Mouse (Mus musculus) midbrain, embryonic 16.5 days (tissue): ENCODE measurements at regions not wholly inside any gene's neighbourhood (a gene's known extent, or its start where the extent isn't known, plus 50 kb on each side); places are given as distances from the start of the nearest gene placed in this dataset.

ENCODE experiments used
- ATAC-seq: fragments of 200-750 bp; cut with Nextera tagmentation; 2 replicates; pipeline ENCODE4 v1.8.0; 2017; ENCODE audit warnings: moderate TSS enrichment
- H3K27ac ChIP-seq: fragments of 300-500 bp; sonication (generic); 2 replicates; pipeline ENCODE4 v1.5.1; 2014; ENCODE audit warnings: mild to moderate bottlenecking, low read length, mixed read lengths
- H3K27me3 ChIP-seq: fragments of 300-500 bp; sonication (generic); 2 replicates; pipeline ENCODE4 v1.6.1; 2014; ENCODE audit warnings: low read depth, low read length, mixed read lengths; ENCODE audit not compliant: control insufficient read depth, insufficient read depth
- H3K36me3 ChIP-seq: fragments of 300-500 bp; sonication (generic); 2 replicates; pipeline ENCODE4 v1.6.1; 2014; ENCODE audit warnings: mild to moderate bottlenecking, low read length, moderate library complexity, mixed read lengths; ENCODE audit not compliant: control insufficient read depth, insufficient read depth
- H3K4me1 ChIP-seq: fragments of 300-500 bp; sonication (generic); 2 replicates; pipeline ENCODE4 v1.6.1; 2014; ENCODE audit warnings: mild to moderate bottlenecking, low read length, mixed read lengths; ENCODE audit not compliant: control insufficient read depth, insufficient read depth
- H3K4me2 ChIP-seq: fragments of 300-500 bp; sonication (generic); 2 replicates; pipeline ENCODE4 v1.6.1; 2014; ENCODE audit warnings: mild to moderate bottlenecking, low read length, mixed read lengths
- H3K4me3 ChIP-seq: fragments of 300-500 bp; sonication (generic); 2 replicates; pipeline ENCODE4 v1.5.1; 2014; ENCODE audit warnings: low read depth, mild to moderate bottlenecking, low read length, moderate library complexity, mixed read lengths
- H3K9ac ChIP-seq: fragments of 300-500 bp; sonication (generic); 2 replicates; pipeline ENCODE4 v1.6.1; 2014; ENCODE audit warnings: low read depth, low read length, mixed read lengths
- H3K9me3 ChIP-seq: fragments of 300-500 bp; sonication (generic); replicated peaks from 2 replicates; pipeline ENCODE4 v1.6.1; 2014; ENCODE audit warnings: mild to moderate bottlenecking, low read length, mixed read lengths; ENCODE audit not compliant: control insufficient read depth, poor library complexity, severe bottlenecking
- WGBS: fragments of 180-500 bp; shearing (Covaris S2); extraction: QIAGEN DNeasy Blood & Tissue Kit; methylation state at CpG from one replicate; pipeline ENCODE4 v1.1.7; 2014; 5-methylcytosine and 5-hydroxymethylcytosine counted together

DNA sequence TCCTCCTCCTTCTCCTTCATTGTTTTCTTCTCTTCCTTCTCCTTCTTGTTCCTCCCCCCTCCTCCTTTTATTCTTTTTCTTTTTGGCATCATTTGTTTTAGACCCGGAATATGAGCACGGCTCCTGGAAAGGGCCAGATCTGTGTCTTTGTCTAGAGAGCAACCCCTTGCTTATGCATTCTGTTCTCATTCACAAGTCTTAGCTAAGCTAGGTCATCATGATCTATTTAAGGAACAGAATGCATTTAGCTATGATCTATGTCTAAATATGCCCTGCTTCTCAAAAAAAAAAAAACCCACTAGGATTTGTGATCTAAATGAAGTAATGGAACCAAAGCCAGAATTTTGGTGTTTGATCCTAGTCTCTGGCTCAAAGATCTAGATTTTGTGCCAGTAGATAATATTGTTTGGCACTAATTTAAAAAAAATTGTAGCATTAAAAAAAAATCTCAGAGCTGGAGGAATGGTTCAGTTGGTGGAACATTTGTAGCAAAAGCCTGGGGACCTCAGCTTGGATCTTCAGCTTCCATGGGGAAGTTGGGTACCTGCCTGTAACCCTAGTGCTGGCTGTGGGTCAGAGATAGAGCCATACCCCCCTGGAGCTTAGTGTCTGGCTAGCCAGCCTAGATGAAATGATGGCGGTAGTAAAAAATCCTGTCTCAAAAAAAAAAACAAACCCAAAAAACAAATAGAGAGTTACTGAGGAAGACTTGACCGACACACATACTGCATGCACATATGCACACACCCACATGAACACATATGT, 100.5 kb upstream of the Got2 start:
- Histone ChIP-seq H3K4me2 (no peak overlapping the region), H3K4me3 (no peak overlapping the region), H3K27ac (no peak overlapping the region), H3K4me1 (peaks cover 2% of the 10 kb centered on the region; the same call in 1 of the 2 replicates), H3K36me3 (no peaks in the 10 kb centered on the region), H3K9me3 (no peaks in the 10 kb centered on the region), H3K27me3 (no peaks in the 10 kb centered on the region), H3K9ac (no peak overlapping the region)
- no peak for ATAC-seq
- 86% methylated on average over 4 of the region's 4 CpGs for WGBS

DNA sequence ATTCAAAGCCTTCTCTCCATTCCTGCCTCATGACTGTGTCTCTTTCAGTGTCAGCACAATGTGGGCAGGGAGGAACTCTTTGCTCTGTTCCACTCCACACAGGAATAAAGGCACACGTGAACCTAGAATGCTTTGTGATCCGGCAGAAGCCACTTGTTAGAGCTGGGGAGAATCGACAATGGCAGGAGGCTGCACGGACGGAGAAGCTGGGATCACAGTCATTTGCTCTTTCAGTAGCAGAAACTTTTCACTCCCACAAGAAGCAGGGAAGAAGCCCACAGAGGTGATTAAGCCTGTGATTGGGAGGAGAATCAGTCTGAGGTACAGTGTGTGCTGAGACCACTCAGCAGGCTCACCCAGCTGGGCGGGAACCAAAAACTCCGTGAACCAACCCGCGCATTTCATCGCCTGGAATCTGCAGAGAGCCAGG, 98.7 kb upstream of the Got2 start:
- Histone ChIP-seq H3K36me3 (no peaks in the 10 kb centered on the region), H3K4me3 (peak overlapping the region; percentile 30), H3K27ac (no peak overlapping the region), H3K4me2 (peak overlapping the region; percentile 54), H3K9ac (0 out of 2 replicates have a peak overlapping the region, but pooled peaks have one; percentile 10), H3K27me3 (no peaks in the 10 kb centered on the region), H3K9me3 (no peaks in the 10 kb centered on the region), H3K4me1 (peaks cover 2% of the 10 kb centered on the region; the same call in 1 of the 2 replicates)
- WGBS, result 4% methylated on average over 10 of the region's 10 CpGs
- ATAC-seq, result no peak

- WGBS, result 12% methylated on average over 3 of the region's 3 CpGs
- Histone ChIP-seq H3K4me2 (peak overlapping the region; percentile 54; the same call in 1 of the 2 replicates), H3K4me1 (peaks cover 2% of the 10 kb centered on the region; the same call in 1 of the 2 replicates), H3K36me3 (no peaks in the 10 kb centered on the region), H3K9ac (no peak overlapping the region), H3K27ac (no peak overlapping the region), H3K4me3 (no peak overlapping the region), H3K9me3 (no peaks in the 10 kb centered on the region), H3K27me3 (no peaks in the 10 kb centered on the region)
- ATAC-seq, result no peak
Measured at GRCm38 (mm10) chr8:95986410-95986809, 98.1 kb upstream of the Got2 start.

GRCm38 (mm10) chr8:95983690-95984089, 95.3 kb upstream of the Got2 start:
- H3K4me2 ChIP-seq, result no peak overlapping the region
- WGBS, result 68% methylated on average over 2 of the region's 2 CpGs
- H3K4me3 ChIP-seq, result no peak overlapping the region
- H3K9me3 ChIP-seq, result no peaks in the 10 kb centered on the region
- H3K36me3 ChIP-seq, result no peaks in the 10 kb centered on the region
- no peak overlapping the region for H3K27ac ChIP-seq
- H3K9ac ChIP-seq, result no peak overlapping the region
- H3K4me1 ChIP-seq, result peaks cover 2% of the 10 kb centered on the region; the same call in 1 of the 2 replicates
- ATAC-seq, result no peak
- no peaks in the 10 kb centered on the region for H3K27me3 ChIP-seq

DNA sequence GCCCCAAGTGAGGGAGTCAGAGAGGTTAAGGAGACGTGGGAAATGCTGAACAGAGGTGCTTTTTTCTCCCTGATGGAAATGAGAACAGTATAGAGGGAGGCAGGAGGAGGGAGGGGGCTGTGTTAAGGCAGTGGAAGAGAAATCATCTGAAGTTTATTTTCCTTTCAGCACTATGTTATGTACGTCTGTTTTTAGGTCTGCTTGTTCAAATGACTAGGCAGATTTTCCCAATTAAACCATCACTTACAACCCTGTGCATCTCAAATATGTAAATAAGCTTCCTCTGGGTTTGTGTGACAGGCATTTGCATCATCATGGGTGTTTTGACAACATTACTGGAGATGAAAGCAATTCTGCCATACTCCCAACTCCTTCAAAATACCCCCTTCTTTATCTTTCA, 92.1 kb upstream of the Got2 start:
- 39% methylated on average over 2 of the region's 2 CpGs for WGBS
- no peaks in the 10 kb centered on the region for H3K9me3 ChIP-seq
- H3K27ac ChIP-seq, result no peak overlapping the region
- H3K9ac ChIP-seq, result no peak overlapping the region
- H3K36me3 ChIP-seq, result no peaks in the 10 kb centered on the region
- no peaks in the 10 kb centered on the region for H3K4me1 ChIP-seq
- no peak overlapping the region for H3K4me2 ChIP-seq
- no peaks in the 10 kb centered on the region for H3K27me3 ChIP-seq
- no peak for ATAC-seq
- no peak overlapping the region for H3K4me3 ChIP-seq

DNA sequence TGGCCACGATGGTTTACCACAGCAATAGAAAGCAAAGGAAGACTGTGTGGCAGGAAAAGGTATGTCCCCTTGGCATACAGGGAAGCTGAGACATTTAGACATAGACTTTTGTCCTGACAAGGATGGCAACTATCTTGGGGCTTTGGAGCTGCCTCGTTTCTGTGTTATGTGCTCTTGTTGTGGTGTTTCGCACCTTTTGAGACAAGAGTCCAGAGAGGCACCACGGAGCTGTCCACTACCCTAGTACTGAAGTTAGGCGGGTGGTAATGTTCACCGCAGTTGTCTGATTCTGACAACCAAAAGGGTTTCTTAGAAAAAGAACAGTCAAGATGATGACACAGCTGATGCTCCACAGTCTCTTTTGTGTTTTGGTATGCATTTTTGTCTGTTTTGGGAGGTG, 90.9 kb upstream of the Got2 start:
- Histone ChIP-seq H3K36me3 (no peaks in the 10 kb centered on the region), H3K4me2 (no peak overlapping the region), H3K4me3 (no peak overlapping the region), H3K4me1 (no peaks in the 10 kb centered on the region), H3K27ac (no peak overlapping the region), H3K27me3 (no peaks in the 10 kb centered on the region), H3K9ac (no peak overlapping the region), H3K9me3 (no peaks in the 10 kb centered on the region)
- 58% methylated on average over 6 of the region's 6 CpGs for whole genome bisulfite sequencing
- no peak for ATAC-seq

GRCm38 (mm10) chr8:95974889-95975288, 86.5 kb upstream of the Got2 start:
- Histone ChIP-seq H3K4me1 (no peaks in the 10 kb centered on the region), H3K27ac (no peak overlapping the region), H3K4me2 (no peak overlapping the region), H3K36me3 (no peaks in the 10 kb centered on the region), H3K4me3 (no peak overlapping the region), H3K9me3 (no peaks in the 10 kb centered on the region), H3K27me3 (no peaks in the 10 kb centered on the region), H3K9ac (no peak overlapping the region)
- no peak for ATAC-seq
- 16% methylated on average over 4 of the region's 4 CpGs for WGBS

DNA sequence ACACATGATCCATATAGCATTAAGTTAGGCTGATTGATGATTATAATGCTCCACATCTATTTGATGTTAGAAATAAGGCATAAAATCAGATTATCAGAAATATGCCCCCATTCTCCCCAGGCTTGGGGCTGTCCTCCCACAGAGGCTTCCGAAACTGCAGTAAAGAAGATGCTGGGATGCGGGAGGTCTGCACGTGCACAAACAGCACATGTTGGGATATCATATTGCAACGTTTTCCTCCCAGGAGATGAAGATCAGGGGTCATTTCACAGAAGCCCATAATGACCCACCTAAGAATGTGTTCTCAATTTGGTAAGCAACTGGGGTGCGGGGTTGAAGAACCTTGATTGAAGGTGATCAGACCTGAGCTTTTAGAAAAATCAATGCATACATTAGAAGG, 85.9 kb upstream of the Got2 start:
- Histone ChIP-seq H3K36me3 (no peaks in the 10 kb centered on the region), H3K4me3 (no peak overlapping the region), H3K4me2 (no peak overlapping the region), H3K27me3 (no peaks in the 10 kb centered on the region), H3K27ac (no peak overlapping the region), H3K4me1 (no peaks in the 10 kb centered on the region), H3K9me3 (no peaks in the 10 kb centered on the region), H3K9ac (no peak overlapping the region)
- no peak for ATAC-seq
- 65% methylated on average over 5 of the region's 5 CpGs for WGBS

- WGBS, result 41% methylated on average over 4 of the region's 4 CpGs
Measured at GRCm38 (mm10) chr8:95973571-95973970, 85.2 kb upstream of the Got2 start.

More at GRCm38 (mm10) chr8:95973571-95973970, 85.2 kb upstream of the Got2 start:
- no peaks in the 10 kb centered on the region for H3K36me3 ChIP-seq
- no peak overlapping the region for H3K4me2 ChIP-seq
- no peak overlapping the region for H3K4me3 ChIP-seq
- no peaks in the 10 kb centered on the region for H3K27me3 ChIP-seq
- H3K9me3 ChIP-seq, result no peaks in the 10 kb centered on the region
- no peaks in the 10 kb centered on the region for H3K4me1 ChIP-seq
- no peak overlapping the region for H3K9ac ChIP-seq
- no peak for ATAC-seq
- H3K27ac ChIP-seq, result no peak overlapping the region
